Mouse (Mus musculus) adrenal gland, postnatal 36 days (tissue): ENCODE data around the gene Zfp664. TPM values are rescaled to one million over a fixed set of nuclear protein-coding genes. Genes with fewer than 3 reads are reported as not detected.

ENCODE experiments used
- DNase-seq, 2 experiments: peaks; one replicate each; pipeline ENCODE4 v3.0.0; 2021; ENCODE audit warnings: mixed read lengths in 1 of 2
- total RNA-seq, 2 experiments: library from RNA; stranded (reverse); gene quantifications; 2 replicates each; pipeline ENCODE4 v1.2.3; 2021

Gene Zfp664
- total RNA-seq, 2 experiments from 2014 or later: 55.2 to 58.6 TPM

DNA sequence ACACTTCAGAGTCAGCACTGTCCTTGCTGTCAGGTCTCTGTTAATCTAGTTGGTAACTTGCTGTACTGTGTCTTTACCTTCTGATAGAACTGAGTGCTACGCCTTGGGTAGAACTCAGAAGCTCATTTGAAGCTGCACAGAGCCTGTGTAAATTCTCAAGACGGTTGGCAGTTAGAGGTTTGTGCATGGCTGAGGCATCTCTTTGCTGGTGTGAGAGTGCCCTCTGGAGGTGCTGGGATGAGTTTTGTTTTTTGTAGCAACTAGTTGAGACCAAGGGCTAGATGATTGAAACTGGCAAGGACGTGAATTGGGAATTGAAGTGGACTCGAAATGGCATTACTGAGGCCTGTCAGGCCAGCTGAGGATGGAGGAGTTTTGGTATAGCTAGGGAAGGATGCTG, 6.5 kb downstream of the Zfp664 start:
- DNase-seq: peak; percentile 65 to 73

DNA sequence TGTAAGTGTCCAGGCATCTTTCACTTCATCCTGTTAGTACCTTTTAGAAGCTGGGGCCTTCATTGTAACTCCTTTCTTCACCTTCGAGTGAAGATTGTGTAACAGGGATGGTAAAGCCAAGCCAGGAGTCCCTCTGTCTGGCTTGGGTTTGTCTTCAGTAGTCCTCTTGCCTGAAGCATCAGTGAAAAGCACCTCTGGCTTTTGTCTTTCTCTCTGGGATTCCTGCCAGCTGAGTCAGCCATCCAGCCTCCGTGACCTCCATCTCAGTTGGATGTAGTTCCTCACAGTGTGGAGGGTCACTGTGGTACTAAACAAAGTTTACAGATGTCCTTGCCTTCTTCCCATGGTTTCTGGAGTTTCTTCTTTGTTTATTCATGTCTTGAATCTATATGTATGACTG, 9.5 kb downstream of the Zfp664 start:
- DNase-seq: peak; percentile 82 to 83

DNA sequence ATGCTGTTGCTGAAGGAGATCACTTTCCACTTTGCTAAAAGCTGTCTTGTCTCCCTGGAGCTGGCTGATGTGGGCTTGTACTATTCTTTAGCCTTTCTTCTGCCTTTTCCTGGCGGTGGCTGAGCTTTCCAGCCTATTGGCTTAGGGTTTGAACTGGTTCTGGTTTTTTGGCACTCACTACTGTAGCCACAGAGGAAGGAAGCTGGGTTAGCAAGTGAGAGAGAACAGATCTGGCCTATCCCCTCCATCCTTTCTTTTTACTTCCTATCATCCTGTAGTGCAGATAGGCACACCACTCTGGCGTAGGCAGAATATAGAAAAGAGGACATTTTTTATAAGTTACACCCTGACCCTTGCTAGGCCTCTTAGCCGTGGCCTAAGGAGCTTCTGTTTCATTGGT, 10.6 kb downstream of the Zfp664 start:
- DNase-seq: no peak

DNA sequence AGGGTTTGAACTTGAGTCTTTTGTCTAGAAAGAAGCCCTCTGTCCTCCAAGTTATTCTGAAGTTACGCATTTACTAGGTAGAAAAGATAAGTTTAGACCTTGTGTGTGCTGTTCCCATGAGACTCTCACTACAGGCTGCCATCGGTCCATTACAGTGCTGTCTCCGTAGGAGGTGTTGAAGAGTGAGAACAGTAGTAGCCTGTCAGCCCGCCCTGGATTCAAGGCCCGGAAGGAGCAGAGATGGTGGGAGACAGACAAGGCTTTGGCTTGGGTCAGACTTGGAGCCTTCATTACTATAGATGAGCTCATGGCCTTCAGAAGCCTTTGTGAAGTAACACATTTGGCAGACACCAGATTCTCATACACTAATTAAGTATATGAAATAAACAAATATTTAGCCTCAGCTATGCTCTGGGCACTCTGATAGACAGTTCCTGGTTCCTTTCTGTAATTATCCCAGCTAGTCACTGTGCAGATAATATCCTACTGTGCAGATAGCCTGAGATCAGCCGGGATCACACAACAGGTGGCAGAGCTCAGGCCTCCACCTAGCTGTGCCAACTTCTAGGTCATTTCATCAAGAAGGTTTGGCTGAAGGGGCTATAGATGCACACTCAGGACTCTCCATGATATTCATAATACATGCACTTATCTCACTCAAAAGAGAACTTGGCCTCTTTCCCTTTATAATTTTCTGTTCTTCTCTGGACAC, 11.6 kb downstream of the Zfp664 start:
- no peak for DNase-seq

DNA sequence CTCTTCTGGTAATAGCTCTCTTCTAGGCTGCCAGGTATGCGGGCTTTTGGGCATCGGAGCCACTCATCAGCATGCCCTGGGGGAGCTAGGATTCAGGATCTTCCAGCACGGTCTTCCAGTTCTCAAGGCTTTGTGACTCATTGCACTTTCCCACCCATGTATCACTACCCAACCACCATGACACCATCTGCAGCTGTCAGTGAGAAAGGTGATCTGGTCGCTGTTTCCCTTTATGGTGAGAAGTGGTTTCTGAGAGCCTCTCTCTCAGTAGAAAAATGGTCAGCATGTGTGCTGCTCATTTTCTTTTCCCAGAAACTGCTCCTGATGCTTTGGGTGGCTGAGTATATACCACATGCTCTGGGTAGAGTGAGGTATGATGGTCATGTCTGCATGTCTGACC, 16.8 kb downstream of the Zfp664 start:
- peak in 1 of 2 experiments; percentile 29 for DNase-seq

DNA sequence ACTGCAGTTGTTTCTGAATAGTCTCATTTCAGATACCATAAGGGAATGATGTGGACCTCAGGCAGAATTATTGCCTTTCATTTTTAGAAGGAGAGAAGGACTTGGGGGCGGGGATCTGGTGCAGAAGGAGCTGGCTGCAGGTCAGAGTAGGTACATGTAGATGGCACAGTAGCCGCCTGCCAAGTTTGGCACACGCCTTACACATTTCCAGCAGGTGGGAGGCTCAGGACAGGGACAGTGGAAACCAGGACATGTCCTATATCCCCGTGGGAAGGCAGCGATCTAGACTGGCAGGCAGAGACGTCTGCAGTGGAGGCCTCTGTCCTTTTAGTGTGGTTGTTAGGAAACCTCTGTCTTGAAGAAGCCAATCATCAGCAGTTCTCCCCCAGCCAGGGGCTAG, 17.3 kb downstream of the Zfp664 start:
- DNase-seq: no peak

DNA sequence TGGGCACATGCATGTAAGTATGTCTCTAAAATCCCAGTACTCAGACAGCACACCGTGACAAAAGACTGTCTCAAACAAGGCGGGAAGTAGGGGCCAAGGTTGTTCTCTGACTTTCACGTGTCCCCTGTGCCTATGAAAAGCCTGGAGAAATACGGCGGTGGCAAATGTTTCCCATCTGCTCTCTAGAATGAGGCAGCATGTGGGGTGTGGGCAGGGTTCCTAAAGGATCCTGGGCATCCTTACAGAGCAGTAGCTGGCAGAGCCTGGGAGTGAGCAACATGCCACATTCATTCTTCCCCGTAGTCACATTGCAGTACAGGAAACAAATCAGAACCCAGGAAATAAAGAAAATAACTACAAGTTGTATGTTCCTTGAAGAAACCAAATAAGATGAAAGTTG, 21.4 kb downstream of the Zfp664 start:
- DNase-seq: no peak

DNA sequence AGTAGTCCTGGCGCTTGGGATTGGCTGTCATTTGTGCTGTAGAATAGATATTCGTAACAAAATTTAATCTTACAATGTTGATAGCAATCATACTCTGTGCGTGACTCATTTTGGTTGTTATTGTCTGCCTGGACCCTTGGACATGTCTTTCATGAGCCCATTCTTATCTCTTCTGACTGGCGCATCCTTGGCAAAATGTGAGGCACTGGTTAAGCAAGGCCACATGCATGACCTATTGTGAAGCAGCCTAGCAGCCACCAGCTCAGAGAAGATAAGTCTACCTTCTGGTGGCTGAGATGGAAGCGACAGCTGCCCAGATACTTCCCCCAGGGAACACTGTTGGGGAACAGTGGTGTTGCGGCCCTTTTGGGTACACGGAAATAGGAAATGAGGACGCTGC, 26.2 kb downstream of the Zfp664 start:
- DNase-seq: peak; percentile 66 to 69

DNA sequence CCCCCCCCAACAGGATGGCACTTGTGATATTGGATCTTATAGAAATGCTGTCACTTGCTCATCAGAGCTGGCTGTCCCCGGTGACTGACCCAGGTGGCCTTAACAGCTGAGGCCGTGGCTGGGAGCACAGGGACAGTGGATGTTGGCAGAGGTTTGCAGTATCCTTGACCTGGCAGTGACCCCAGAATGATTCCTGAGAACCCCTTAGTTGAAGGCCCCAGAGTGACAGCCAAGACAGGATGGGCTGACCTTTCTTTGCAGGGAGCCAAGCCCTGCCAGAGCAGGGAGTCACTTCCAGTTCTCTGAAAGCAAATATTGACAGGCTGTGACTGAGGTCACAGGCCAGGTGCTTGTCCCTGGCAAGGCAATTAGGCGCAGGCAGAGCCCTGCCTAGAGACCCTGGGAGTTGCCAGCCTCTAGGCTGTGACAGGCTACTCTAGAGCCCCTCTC, 29.5 kb downstream of the Zfp664 start:
- DNase-seq: peak; percentile 69 to 84

DNA sequence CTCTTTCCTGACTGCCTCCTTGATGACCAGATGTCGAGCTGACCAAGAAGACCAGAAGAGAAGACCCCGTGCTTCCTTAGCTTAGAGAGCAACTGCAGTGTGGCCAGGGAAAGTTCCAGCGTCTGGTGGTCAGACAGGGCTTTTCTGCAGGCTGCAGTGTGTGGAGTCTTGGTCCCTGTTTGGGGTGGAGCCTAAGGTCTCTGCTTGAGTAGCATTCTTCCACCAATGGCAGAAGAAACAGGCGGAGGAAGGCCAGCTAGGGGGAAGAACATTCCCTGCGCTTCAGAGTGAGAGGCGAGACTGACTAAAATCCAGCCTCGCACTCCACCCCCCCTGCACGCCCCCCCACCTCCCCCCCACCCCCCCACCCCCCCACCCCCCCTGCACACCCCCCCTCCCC, 33.6 kb downstream of the Zfp664 start:
- no peak for DNase-seq

DNA sequence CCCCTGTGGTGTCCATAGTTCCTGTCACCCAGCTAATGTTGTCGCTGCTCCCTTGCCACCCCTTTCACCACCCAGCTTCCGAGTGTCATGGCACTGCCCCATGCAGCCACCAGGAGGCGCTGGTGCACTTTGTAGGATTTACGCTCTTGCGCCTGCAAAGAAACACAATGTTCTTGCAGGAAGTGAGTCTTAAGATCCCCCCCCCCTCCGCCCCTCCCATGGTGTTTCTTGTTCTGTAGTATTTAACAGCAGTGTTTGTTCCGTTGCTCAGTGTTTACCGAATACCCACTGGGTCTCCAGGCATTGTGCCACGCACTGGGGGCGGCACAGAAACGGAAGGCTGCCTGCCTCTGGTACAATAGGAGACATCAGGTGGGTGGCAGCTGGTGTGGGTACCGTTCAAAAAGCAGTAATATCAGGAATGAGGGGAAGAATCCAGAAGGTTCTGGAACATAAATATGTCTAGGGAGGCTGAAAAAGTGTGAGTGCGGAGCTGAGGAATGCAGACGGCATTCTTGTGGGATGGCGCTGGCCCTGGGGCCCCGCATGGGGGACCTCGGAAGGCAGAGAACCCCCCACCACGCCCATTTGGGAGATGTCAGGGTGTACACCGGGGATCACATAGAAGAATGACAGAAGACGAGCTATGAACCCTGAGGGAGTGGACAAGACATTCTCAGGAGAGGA, 37.6 kb downstream of the Zfp664 start:
- DNase-seq: peak; percentile 88

DNA sequence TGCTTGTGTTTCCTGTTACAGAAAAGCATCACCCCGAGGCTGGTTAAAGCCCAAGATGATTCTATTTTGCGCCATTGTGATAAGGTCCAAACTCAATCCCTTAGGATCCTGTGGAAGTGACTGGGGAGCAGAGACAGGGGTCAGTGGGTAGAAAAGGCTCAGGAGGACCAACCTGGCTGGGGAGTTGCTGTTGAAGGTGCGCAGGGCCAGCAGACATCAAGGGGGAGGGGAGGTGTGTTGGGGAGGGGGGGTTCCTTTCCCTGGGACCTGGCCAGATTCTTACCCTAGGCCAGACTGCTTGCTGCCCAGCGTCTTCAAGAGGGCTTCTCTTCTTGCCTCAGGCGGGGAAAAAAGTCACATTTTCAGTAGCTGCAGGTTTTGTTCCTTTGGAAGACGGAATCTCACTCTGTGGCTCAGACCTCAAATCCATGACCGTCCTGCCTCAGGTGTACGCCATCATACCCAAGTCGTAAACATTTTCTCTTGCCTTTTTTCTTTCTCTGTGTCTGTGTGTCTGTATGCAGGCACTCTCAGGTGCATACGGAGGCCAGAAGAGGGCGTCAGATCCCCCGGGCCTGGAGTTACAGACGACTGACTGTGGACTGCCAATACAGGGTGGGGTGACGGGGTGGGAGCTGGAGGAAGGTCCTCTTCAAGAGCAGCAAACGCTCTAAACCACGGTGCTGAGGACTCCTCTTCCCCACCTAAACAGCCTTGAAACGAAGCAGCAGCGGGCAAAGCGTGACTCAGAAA, 38.4 kb downstream of the Zfp664 start:
- no peak for DNase-seq

DNA sequence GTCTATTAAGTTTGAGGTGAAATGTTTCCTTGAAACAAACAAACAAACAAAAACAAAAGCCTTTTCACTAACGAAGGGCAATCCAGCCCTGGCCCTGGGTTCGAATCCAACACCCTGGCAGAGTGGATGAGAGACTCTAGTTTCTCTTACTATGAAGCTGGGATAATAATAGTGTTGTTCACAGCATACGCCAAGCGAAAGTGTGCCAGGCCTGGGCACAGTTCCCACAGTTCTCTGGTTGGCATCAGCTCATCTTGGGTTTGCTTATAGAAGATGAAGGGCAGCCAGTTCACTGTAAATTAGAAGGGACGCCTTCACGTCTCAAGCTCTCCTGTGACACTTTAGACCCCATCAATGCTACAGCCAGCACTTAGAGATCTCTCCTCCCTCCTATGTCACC, 39.2 kb downstream of the Zfp664 start:
- no peak for DNase-seq

DNA sequence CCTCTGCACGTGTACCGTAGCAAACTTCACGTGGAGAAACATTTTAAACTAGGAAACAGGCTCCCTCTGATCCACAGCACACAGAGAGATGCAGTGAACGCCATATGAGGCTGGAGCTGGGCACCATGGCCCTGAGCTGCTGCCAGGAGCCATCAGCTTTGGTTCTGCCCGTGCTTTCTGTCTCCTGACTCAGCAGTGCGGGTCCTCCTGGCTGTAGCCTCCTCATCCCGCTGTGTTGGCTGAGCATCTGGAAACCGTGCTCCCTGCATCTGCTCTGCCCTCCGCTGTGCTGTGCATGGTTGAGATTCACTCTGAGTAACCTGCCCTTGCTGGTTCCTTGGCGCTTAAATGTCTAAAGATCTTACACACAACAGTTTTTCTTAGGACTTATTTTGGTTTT, 39.7 kb downstream of the Zfp664 start:
- DNase-seq: peak in 1 of 2 experiments; percentile 59

DNA sequence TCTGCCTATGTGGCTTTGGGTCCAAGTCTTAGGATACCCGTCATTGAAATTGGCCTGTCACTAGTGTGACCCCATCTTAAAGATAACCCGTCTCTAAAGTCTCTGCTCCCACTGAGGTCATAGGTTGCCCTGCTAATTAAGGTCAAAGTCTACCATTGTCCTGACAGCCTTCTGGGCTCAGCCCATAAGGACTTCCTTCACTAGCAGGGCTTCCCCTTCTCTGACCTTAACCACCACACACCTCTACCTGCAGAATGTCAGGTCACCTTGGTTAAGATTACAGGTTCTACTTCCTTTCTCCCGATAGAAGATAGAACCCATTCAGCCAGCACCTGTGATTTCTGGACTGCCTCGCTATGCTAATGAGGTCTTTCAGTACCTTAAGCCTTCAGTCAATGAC, 41.4 kb downstream of the Zfp664 start:
- DNase-seq: no peak

DNA sequence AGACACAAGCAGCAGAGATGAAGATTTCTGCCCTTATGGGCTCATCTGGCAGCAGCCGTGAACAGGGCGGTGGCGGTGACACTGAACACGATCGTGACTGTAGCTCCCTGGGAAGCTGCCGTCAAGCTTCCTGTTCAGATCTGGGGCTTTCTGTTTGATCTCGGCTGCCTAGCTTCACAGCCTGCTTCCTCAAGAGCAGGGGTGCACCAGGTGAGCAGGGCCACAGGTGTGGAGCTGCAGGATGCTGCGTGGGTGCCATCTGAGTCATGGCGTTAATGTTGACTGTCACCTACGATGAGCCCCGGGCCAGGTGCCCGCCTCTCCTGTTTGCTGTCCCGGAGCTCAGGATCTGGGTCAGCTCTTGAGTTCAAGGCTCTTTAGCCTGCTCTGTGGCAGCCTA, 44.4 kb downstream of the Zfp664 start:
- DNase-seq: no peak

DNA sequence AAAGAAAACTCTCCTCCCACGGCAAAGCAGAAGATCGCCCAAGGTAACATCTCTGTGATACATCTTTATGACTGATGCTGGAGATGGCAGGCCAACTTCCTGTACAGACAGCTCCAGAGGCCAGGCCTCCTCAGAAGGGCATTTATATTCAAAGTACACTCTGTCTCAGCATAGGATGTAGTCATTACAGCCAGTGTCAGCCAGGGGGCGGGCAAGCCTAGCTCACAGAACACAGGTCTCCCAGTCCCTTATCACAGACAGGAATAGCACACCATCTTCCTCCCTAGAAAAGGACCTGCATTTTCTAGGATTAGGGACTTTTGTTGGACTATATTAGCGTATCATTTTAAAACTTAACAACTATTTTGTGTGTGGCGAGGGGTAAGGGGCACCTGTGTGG, 46.4 kb downstream of the Zfp664 start:
- DNase-seq: peak; percentile 89 to 91

DNA sequence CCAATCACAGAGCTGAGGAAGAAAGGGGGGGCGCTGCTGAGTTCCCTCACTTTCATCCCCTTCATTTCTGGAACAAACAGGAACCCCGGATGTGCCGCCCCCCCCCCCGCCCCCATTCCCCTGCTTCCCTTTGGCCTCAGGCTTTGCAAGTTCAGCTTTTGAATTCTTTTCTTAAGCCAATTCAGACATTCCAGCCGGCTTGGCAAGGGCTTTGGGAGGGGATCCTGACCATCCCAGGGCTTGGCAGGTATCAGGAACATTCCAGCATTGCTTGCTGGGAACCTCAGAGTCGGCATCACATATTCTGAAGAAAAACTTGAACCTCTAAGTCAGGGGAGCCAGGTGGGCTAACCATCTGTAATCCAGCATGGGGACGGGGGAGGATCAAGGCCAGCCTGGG, 49.8 kb downstream of the Zfp664 start:
- DNase-seq: no peak

DNA sequence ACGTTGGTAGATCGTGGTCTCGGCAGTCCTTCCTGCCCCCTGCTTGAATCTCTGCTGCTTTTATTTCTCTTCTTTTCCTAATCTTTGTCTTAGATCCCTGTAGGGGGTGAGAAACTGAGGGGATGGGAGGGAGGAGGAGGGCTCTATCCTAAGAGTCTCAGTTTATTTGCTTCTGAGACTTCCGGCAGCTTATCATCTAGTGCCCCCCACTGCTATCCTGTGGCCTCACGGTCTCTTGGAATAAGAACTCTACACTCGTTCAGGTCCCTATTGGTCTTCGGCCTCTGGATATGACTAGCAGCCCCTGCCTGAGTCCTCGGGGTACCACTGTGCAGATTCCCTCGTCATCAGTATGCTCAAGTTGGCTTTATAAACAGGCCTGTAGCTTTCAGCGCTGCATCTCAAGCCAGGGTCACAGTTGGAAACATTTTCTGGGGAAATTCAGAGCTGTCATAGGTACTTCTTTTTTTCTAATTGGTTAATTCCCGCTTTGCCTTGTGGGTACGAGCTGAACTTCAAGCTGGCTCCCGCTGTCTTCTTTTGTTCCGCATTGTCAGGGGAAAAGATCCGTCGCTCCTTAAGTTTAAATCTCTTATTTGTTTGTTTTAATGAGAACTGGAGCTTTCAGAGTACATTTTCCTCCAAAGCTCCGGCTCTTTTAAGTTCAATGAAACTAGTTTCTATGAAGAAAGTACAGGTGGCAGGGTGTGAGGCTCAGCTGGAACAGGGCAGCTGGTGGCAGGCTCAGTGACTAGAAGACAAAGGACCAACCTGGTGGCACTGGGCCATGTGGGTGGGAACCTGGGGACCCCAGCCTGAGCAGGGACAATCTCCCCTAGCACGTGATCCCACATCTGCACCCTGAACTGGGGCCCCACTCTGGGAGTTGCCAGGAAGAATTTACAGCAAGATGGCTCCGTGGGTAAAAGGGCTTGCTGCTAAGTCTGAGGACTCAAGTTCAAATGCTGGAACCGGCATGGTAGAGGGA, 50.7 kb downstream of the Zfp664 start:
- no peak for DNase-seq

DNA sequence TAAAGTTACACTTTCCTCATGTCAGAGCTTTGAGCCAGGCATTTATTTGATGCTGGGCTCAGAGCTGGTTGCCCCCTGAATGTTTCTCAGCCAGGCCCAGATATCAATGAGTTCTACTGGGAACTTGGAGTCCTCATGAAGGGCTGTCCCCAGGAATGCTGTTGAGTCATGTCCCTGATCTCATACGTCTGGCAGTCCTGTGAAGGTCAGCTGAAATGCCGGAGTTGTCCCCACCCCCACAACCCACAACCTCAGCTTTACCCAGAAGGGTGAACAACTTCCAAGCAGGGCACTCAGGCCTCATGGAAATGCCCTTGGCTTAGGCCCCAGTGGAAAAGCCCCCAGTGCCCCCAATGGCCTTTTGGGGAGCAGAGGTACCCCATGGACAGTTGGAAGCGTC, 57.3 kb downstream of the Zfp664 start:
- DNase-seq: peak; percentile 78 to 81

DNA sequence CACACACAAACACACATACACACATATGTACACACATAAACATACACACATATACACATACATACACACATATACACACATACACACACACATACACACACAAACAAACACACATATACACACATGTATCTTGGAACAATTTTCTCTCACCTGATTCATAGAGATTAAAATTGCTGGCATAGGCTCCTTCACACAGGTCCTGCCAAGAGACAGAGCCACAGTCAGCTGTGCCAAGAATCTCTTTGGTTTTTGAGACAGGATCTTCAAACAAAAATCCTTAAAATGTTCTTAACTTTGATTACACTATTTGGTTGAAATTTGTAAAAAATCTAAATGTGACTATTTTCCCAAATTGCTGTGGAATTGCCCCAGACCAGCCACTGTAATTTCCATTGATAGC, 58.9 kb downstream of the Zfp664 start:
- no peak for DNase-seq
